Mouse (Mus musculus) CH12.LX (cell line): ENCODE data around the gene Lsm2. TPM values are rescaled to one million over a fixed set of nuclear protein-coding genes. Genes with fewer than 3 reads are reported as not detected.
A peak's percentile ranks its signal among the peaks of the same experiment; 100 is the strongest.

ENCODE experiments used
- DNase-seq: peaks from one replicate; pipeline ENCODE4 v3.0.0-alpha.2; 2013; ENCODE audit errors: extremely low read depth
- H3K27ac ChIP-seq: 2 replicates; pipeline ENCODE4 v1.5.1; 2012; ENCODE audit warnings: low read depth, mild to moderate bottlenecking, control low read depth, moderate library complexity; ENCODE audit not compliant: insufficient read depth
- H3K27me3 ChIP-seq: replicated peaks from 2 replicates; pipeline ENCODE3; 2012; ENCODE audit warnings: inconsistent platforms
- H3K36me3 ChIP-seq, 2 experiments: replicated peaks in 1 of 2; 2 replicates each; pipeline versions ENCODE3 to v1.6.1; 2012; ENCODE audit warnings: inconsistent platforms in 1 of 2, low read length in 1 of 2, mild to moderate bottlenecking in 1 of 2, mixed read lengths in 1 of 2, moderate library complexity in 1 of 2; ENCODE audit not compliant: control insufficient read depth in 1 of 2, insufficient read depth in 1 of 2
- H3K4me1 ChIP-seq, 2 experiments: 2 replicates each; pipeline ENCODE4 v1.6.1; 2012; ENCODE audit warnings: inconsistent platforms in 1 of 2, moderate library complexity in 1 of 2; ENCODE audit not compliant: insufficient read depth in 2 of 2, control insufficient read depth in 1 of 2
- H3K4me2 ChIP-seq: 2 replicates; pipeline ENCODE4 v1.6.1; 2012; ENCODE audit warnings: low read depth, mild to moderate bottlenecking, control low read depth; ENCODE audit not compliant: poor library complexity, insufficient read depth, severe bottlenecking
- H3K4me3 ChIP-seq, 3 experiments: fragments of 150-350 bp in 1 of 3; sonication (generic) in 1 of 3; replicated peaks in 1 of 3; 2 replicates each; pipeline versions ENCODE3 to v1.5.1; 2011 to 2012; ENCODE audit warnings: low read depth in 2 of 3, low read length in 2 of 3, mild to moderate bottlenecking in 2 of 3, moderate library complexity in 2 of 3, control low read depth in 1 of 3, improper control_type of control experiment in 1 of 3, inconsistent platforms in 1 of 3, mixed read lengths in 1 of 3; ENCODE audit not compliant: poor library complexity in 1 of 3
- H3K79me2 ChIP-seq: replicated peaks from 2 replicates; pipeline ENCODE4 v1.6.1; 2012; ENCODE audit warnings: mild to moderate bottlenecking, moderate library complexity; ENCODE audit not compliant: control insufficient read depth, poor library complexity, insufficient read depth, severe bottlenecking; ENCODE audit errors: extremely low read depth
- H3K9ac ChIP-seq: 2 replicates; pipeline ENCODE4 v1.6.1; 2012; ENCODE audit warnings: low read depth, mild to moderate bottlenecking, control low read depth, moderate library complexity; ENCODE audit not compliant: insufficient read depth
- H3K9me3 ChIP-seq: replicated peaks from 2 replicates; pipeline ENCODE3; 2012; ENCODE audit warnings: low read length, inconsistent platforms, mixed read lengths
- CHD1 ChIP-seq: IDR thresholded peaks from 2 replicates; pipeline ENCODE4 v1.6.1; 2012; ENCODE audit warnings: low read depth, low read length, improper control_type of control experiment, inconsistent platforms
- CHD2 ChIP-seq: IDR thresholded peaks from 2 replicates; pipeline ENCODE4 v1.6.1; 2011; ENCODE audit warnings: low read length, improper control_type of control experiment
- CTCF ChIP-seq, 2 experiments: IDR thresholded peaks in 1 of 2; conservative IDR thresholded peaks in 1 of 2; 2 replicates each; pipeline ENCODE4 v1.5.1; 2011 to 2012; ENCODE audit warnings: low read depth in 2 of 2, low read length in 2 of 2, improper control_type of control experiment in 1 of 2, inconsistent platforms in 1 of 2, mild to moderate bottlenecking in 1 of 2, moderate library complexity in 1 of 2
- E2F4 ChIP-seq: IDR thresholded peaks from 2 replicates; pipeline ENCODE4 v1.6.1; 2011; ENCODE audit warnings: low read depth, low read length, improper control_type of control experiment; ENCODE audit not compliant: insufficient replicate concordance
- ELF1 ChIP-seq: IDR thresholded peaks from 2 replicates; pipeline ENCODE4 v1.6.1; 2014; ENCODE audit warnings: low read depth, mild to moderate bottlenecking, inconsistent platforms, low read length, improper control_type of control experiment
- EP300 ChIP-seq: IDR thresholded peaks from 2 replicates; pipeline ENCODE4 v1.6.1; 2011; ENCODE audit warnings: low read length, improper control_type of control experiment
- GABPA ChIP-seq: IDR thresholded peaks from 2 replicates; pipeline ENCODE4 v1.6.1; 2012; ENCODE audit warnings: low read depth, low read length, improper control_type of control experiment, inconsistent platforms; ENCODE audit not compliant: insufficient replicate concordance
- HCFC1 ChIP-seq: IDR thresholded peaks from 2 replicates; pipeline ENCODE4 v1.6.1; 2012; ENCODE audit warnings: low read depth, mild to moderate bottlenecking, inconsistent platforms, low read length, improper control_type of control experiment
- IRF4 ChIP-seq: IDR thresholded peaks from 2 replicates; pipeline ENCODE4 v1.6.1; 2014; ENCODE audit warnings: low read depth, mild to moderate bottlenecking, inconsistent platforms, low read length, improper control_type of control experiment
- JUN ChIP-seq: IDR thresholded peaks from 2 replicates; pipeline ENCODE4 v1.6.1; 2011; ENCODE audit warnings: low read depth, mild to moderate bottlenecking, low read length, improper control_type of control experiment, moderate library complexity; ENCODE audit not compliant: insufficient read depth
- JUND ChIP-seq: conservative IDR thresholded peaks from 2 replicates; pipeline ENCODE4 v1.6.1; 2011; ENCODE audit warnings: low read depth, low read length, improper control_type of control experiment
- KAT2A ChIP-seq: IDR thresholded peaks from 2 replicates; pipeline ENCODE4 v1.6.1; 2012; ENCODE audit warnings: low read length, improper control_type of control experiment, inconsistent platforms; ENCODE audit not compliant: insufficient replicate concordance
- MAX ChIP-seq: IDR thresholded peaks from 2 replicates; pipeline ENCODE4 v1.6.1; 2011; ENCODE audit warnings: low read length, improper control_type of control experiment
- MAZ ChIP-seq: IDR thresholded peaks from 2 replicates; pipeline ENCODE4 v1.6.1; 2012; ENCODE audit warnings: low read depth, mild to moderate bottlenecking, inconsistent platforms, low read length, improper control_type of control experiment, moderate library complexity
- MEF2A ChIP-seq: IDR thresholded peaks from 2 replicates; pipeline ENCODE4 v1.6.1; 2014; ENCODE audit warnings: low read depth, mild to moderate bottlenecking, inconsistent platforms, low read length, improper control_type of control experiment, borderline replicate concordance
- NELFE ChIP-seq: IDR thresholded peaks from 2 replicates; pipeline ENCODE4 v1.6.1; 2011; ENCODE audit warnings: low read depth, low read length, improper control_type of control experiment
- NRF1 ChIP-seq: IDR thresholded peaks from 2 replicates; pipeline ENCODE4 v1.6.1; 2014; ENCODE audit warnings: low read depth, mild to moderate bottlenecking, inconsistent platforms, low read length, improper control_type of control experiment, moderate library complexity
- PAX5 ChIP-seq: IDR thresholded peaks from 2 replicates; pipeline ENCODE4 v1.6.1; 2012; ENCODE audit warnings: low read length, inconsistent platforms, mixed read lengths
- POLR2A ChIP-seq: IDR thresholded peaks from 2 replicates; pipeline ENCODE4 v1.6.1; 2011; ENCODE audit warnings: low read depth, mild to moderate bottlenecking, improper control_type of control experiment, low read length
- POLR2AphosphoS2 ChIP-seq: IDR thresholded peaks from 2 replicates; pipeline ENCODE4 v1.6.1; 2011; ENCODE audit warnings: low read depth, low read length, improper control_type of control experiment
- RCOR1 ChIP-seq: conservative IDR thresholded peaks from 2 replicates; pipeline ENCODE4 v1.6.1; 2012; ENCODE audit warnings: low read depth, mild to moderate bottlenecking, inconsistent platforms, low read length, improper control_type of control experiment
- SIN3A ChIP-seq: IDR thresholded peaks from 2 replicates; pipeline ENCODE4 v1.6.1; 2012; ENCODE audit warnings: low read length, improper control_type of control experiment, inconsistent platforms
- SMC3 ChIP-seq: IDR thresholded peaks from 2 replicates; pipeline ENCODE4 v1.6.1; 2011; ENCODE audit warnings: low read depth, low read length, improper control_type of control experiment
- TCF12 ChIP-seq: IDR thresholded peaks from 2 replicates; pipeline ENCODE4 v1.6.1; 2014; ENCODE audit warnings: low read depth, mild to moderate bottlenecking, inconsistent platforms, low read length, improper control_type of control experiment
- UBTF ChIP-seq: IDR thresholded peaks from 2 replicates; pipeline ENCODE4 v1.6.1; 2012; ENCODE audit warnings: low read depth, mild to moderate bottlenecking, inconsistent platforms, low read length, improper control_type of control experiment, moderate library complexity
- USF1 ChIP-seq: IDR thresholded peaks from 2 replicates; pipeline ENCODE4 v1.6.1; 2014; ENCODE audit warnings: low read depth, mild to moderate bottlenecking, inconsistent platforms, low read length, improper control_type of control experiment
- ZC3H11A ChIP-seq: IDR thresholded peaks from 2 replicates; pipeline ENCODE4 v1.6.1; 2012; ENCODE audit warnings: low read depth, mild to moderate bottlenecking, inconsistent platforms, low read length, improper control_type of control experiment
- ZMIZ1 ChIP-seq: IDR thresholded peaks from 2 replicates; pipeline ENCODE4 v1.6.1; 2012; ENCODE audit warnings: low read depth, mild to moderate bottlenecking, inconsistent platforms, low read length, improper control_type of control experiment
- dilution Hi-C: fragments of 300-500 bp; cut with MboI; formaldehyde crosslinking; loops from 2 replicates; pipeline ENCODE4 v1.14.3; 2020; ENCODE audit warnings: low sequenced_read_pairs; ENCODE audit not compliant: extremely low pct_unique_long_range_greater_than_20kb, extremely low pct_ligation_motif_present
- in situ Hi-C: fragments of 300-500 bp; cut with MboI; formaldehyde crosslinking; loops from 3 replicates; pipeline ENCODE4 v1.14.3; 2019; ENCODE audit warnings: low sequenced_read_pairs, low pct_ligation_motif_present, low pct_unique_long_range_greater_than_20kb, mixed read lengths
- polyA plus RNA-seq: library from polyadenylated mRNA; unstranded; fragments of >175 nt; gene quantifications from 2 replicates; pipeline ENCODE4 v1.2.1, GENCODE M21; 2012; ENCODE audit warnings: low read depth; ENCODE audit not compliant: insufficient read length
- total RNA-seq, 2 experiments: library from RNA; depleted of rRNA; stranded (reverse); fragments of 300-350 nt in 1 of 2; fragments of >200 nt in 1 of 2; gene quantifications; 2 replicates each; pipeline ENCODE4 v1.2.3; 2012 to 2014

Gene Lsm2
- total and polyA plus RNA-seq, 3 experiments: 104 to 345 (median 135) TPM

DNA sequence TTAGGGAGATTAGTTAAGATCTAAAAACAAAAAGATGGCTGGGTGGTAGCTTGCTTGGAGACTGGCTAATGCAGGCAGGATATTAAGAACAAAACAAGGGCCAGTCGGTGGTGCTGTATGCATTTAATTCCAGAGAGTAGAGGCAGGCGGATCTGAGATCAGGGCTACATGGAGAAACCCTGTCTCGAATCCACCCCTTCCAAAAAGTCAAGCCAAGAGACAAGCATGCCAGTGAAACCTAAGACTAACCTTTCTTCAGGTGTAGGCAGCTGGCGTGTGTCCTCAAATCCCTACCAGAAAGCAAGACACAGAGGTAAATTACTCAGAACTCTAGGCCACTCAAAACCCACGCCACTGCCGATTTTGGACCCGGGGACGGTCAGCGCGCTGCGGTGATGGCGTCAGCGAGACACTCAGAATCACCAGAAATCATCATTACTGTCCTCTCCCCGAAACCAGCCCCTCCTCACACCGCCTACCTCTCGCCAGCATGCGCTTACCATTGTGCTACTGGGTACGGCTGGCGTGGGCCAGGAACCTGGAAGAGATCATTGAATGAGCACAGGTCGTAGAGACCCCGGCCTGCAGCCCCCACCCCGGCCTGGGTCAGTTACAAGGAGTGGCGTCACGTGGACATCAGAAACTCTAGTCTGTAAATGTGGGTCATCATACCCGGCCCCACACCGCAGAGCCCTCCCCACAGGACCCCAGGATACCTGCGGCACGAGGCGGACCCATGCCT, 29.9 kb upstream of the Lsm2 start:
- H3K4me3 ChIP-seq: peak overlapping the region; percentile 87 to 98 (median 96)
- peaks cover 15 to 29% of the 10 kb centered on the region in 2 experiments for H3K36me3 ChIP-seq
- H3K4me2 ChIP-seq: peak overlapping the region; percentile 87
- no peak for DNase-seq
- in situ Hi-C loops: no loop called here
- H3K27ac ChIP-seq: peak overlapping the region; percentile 60; the same call in 1 of the 2 replicates
- no peaks in the 10 kb centered on the region for H3K27me3 ChIP-seq
- no peaks in the 10 kb centered on the region for H3K9me3 ChIP-seq
- H3K79me2 ChIP-seq: peaks cover 19% of the 10 kb centered on the region
- H3K4me1 ChIP-seq: peaks cover 10 to 19% of the 10 kb centered on the region in 2 experiments; a peak in 3 of 4 replicates
- peak overlapping the region; percentile 92 for H3K9ac ChIP-seq
- TF ChIP-seq E2F4: no peak
- TF ChIP-seq SIN3A: peak; percentile 56
- TF ChIP-seq SMC3: no peak
- TF ChIP-seq TCF12: no peak
- TF ChIP-seq EP300: no peak
- TF ChIP-seq POLR2AphosphoS2: peak; percentile 71
- TF ChIP-seq MAX: no peak
- 0 out of 2 replicates have a peak, but pooled peaks have one; percentile 9 for TF ChIP-seq RCOR1
- TF ChIP-seq GABPA: no peak
- no peak for TF ChIP-seq ZC3H11A
- TF ChIP-seq CHD1: peak; percentile 28; the same call in 1 of the 2 replicates
- no peak for TF ChIP-seq ZMIZ1
- peak; percentile 26 for TF ChIP-seq USF1
- TF ChIP-seq JUN: no peak
- dilution Hi-C loops: no loop called here

DNA sequence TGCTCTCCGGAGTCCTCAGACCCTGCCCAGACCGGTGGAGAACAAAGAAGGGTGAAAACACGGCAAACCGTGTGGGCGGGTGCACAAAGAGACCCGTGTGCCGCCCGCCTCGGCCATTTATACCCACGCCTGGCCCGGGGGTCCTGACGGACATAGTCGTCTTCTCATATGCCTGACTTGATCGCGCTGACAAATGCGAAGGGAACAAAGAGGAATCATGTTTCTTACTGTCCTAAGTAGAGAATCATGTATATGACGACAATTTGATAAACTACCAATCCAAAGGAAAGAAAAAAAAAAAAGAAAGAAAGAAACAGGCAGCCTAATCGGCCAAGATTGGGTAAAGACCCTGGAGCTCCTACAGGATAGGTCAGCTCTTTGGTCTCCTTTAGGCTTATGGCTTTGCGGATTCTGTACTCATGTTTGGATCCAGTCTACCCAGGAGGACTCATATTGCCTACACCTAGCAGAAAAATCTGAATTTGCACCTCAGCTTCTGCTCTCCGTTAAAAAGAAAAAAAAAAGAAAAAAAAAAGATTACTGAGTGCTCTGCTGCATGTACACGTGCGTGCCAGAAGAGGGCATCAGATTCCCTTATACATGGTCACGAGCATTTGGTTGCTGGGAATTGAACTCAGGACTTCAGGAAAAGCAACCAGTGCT, 29.2 kb upstream of the Lsm2 start:
- peaks cover 15 to 29% of the 10 kb centered on the region in 2 experiments for H3K36me3 ChIP-seq
- dilution Hi-C loops (no loop called here), in situ Hi-C loops (no loop called here)
- peak overlapping the region; percentile 87 to 98 (median 96) for H3K4me3 ChIP-seq
- peak overlapping the region; percentile 60; the same call in 1 of the 2 replicates for H3K27ac ChIP-seq
- H3K9ac ChIP-seq: peak overlapping the region; percentile 92
- no peaks in the 10 kb centered on the region for H3K9me3 ChIP-seq
- H3K79me2 ChIP-seq: peaks cover 19% of the 10 kb centered on the region
- DNase-seq: peak; percentile 76
- peaks cover 10 to 19% of the 10 kb centered on the region in 2 experiments; a peak in 3 of 4 replicates for H3K4me1 ChIP-seq
- H3K27me3 ChIP-seq: no peaks in the 10 kb centered on the region
- peak overlapping the region; percentile 40; the same call in 1 of the 2 replicates for H3K4me2 ChIP-seq
- TF ChIP-seq NELFE (peak; percentile 100), PAX5 (no peak), RCOR1 (no peak), MAX (peak; percentile 100), MAZ (no peak), ZC3H11A (no peak), ELF1 (no peak), NRF1 (no peak), EP300 (no peak), JUND (0 out of 2 replicates have a peak, but pooled peaks have one; percentile 8), GABPA (no peak), CHD2 (no peak), ZMIZ1 (peak; percentile 99), KAT2A (peak; percentile 78; the same call in 1 of the 2 replicates), SMC3 (peak; percentile 53), IRF4 (peak; percentile 17; the same call in 1 of the 2 replicates), POLR2AphosphoS2 (peak; percentile 98), SIN3A (peak; percentile 78; the same call in 1 of the 2 replicates), POLR2A (peak; percentile 99), HCFC1 (peak; percentile 84), MEF2A (0 out of 2 replicates have a peak, but pooled peaks have one; percentile 39), UBTF (no peak), CTCF (conservative IDR thresholded peaks at IDR 0.05 in 1 of 2, IDR thresholded peaks at IDR 0.05 in 1 of 2; ENCODE audit: low read depth in 2 of 2, low read length in 2 of 2) (peak; percentile 67 to 73)
